Mouse (Mus musculus) cerebellum, adult 9-10 months (tissue): ENCODE results near the gene Szrd1.
A peak's percentile ranks its signal among the peaks of the same experiment; 100 is the strongest.

ENCODE experiments used
- DNase-seq: peaks from one replicate; pipeline ENCODE4 v3.0.0; 2022

The Szrd1 gene

DNA sequence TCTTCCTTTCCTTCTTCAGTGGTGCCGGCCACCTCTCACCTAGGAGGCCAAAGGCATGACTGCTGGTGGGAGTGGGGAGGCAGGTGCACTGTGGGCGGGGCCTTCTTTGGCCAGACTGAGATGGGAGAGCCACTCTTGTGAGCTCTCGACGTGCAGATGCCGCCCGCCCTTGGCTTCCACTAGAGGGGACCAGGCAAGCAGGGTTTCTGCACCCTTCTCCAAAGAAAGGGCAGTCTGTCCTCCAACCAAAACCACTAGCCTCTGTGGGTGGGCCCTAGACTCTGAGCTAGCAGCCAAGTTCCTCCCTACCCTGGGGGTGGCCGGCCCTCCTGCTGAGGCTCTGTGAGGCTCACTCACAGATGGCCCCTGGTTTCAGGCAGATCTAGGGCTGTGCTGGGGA is 25.7 kb downstream of the Szrd1 start:
- DNase-seq: no peak

- DNase-seq: no peak
These were observed 31.3 kb downstream of the Szrd1 start for GRCm38 (mm10) chr4:141108196-141108732.

DNA sequence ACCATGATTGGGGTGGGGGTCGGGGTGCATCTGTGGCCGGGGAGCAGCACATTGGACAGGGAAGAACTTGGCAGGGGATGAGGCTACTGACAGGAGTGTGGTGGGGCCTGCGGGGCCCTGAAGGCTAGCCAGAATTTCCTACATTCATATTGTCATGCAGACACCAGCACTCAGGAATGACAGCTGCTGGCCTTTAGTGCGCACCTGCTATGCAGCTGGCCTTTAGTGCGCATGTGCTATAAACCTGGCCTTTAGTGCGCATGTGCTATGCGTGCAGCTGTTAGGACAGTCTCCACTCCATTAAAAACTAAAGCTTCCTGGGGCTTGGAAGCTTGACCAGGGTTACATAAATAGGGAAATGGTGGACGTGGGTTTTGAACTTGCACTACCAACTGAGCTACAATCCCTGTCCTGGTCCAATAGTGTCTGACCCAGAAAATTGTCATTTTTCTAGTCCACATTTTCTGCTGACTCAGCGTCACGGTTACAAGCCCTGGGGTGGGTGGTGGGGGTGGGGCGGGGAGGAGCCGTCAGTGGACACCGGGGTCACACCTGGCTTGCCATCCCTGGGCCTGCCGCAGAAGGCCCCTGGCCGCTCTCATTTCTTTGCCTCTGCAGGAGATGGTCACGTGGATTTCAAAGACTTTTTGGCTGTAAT is 32.9 kb downstream of the Szrd1 start:
- no peak for DNase-seq

DNA sequence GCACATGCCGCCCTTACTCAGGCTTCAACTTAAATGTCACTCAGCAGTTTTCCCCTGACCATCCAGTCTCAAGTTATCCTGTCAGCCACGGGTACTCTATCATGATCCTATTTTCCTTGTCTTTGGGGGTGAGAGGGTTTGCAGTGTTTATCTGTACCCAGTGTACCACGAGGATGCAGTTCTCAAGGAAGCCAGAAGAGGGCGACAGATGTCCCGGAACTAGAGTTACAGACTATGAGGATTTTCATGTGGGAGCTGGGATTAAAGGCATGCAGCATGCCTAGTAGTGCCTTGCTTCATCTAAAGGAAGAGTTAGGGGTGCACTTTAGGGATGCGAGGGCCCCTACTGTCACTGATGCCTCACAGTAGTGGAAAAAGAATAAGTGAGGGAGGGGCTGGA is 37.7 kb downstream of the Szrd1 start:
- no peak for DNase-seq

GRCm38 (mm10) chr4:141101291-141101690 is 38.3 kb downstream of the Szrd1 start:
- no peak for DNase-seq

DNA sequence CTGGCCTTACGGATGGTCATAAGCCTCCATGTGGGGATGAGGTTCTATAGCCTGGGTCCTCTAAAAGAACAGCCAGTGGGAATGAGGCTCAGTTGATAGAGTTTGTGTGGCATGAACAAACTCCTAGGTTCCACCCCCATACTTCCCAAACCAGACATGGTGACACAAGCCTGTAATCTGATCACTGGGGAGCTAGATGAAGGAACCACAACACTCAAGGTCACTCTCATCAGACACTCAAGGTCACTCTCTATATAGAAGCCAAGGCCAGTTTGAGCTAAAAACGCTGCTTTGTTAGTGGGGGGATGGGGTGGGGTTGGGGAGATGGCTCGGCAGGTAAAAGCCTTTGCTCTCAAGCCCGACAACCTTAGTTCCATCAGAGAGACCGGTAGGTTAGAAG is 39.6 kb downstream of the Szrd1 start:
- DNase-seq: no peak

- no peak for DNase-seq
These were observed 40.6 kb downstream of the Szrd1 start for GRCm38 (mm10) chr4:141098935-141099334.

DNA sequence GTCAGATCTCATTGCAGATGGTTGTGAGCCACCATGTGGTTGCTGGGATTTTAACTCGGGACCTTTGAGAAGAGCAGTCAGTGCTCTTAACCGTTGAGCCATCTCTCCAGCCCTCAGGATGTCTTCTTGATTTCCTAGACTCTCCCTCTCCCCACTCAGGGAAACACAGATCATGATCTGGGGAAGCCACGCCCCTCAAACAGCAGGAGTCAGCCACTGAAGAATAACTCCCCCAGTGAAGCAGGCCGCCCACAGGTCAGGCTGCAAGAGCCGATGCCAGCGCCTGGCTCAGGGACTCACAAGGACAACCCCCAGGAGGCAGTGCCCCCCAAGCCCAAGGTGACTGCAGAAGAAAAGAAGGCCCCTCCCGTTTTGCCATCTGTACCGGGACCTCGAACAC is 42.9 kb downstream of the Szrd1 start:
- DNase-seq: no peak

- no peak for DNase-seq
These were observed 44.6 kb downstream of the Szrd1 start for GRCm38 (mm10) chr4:141095016-141095415.

DNA sequence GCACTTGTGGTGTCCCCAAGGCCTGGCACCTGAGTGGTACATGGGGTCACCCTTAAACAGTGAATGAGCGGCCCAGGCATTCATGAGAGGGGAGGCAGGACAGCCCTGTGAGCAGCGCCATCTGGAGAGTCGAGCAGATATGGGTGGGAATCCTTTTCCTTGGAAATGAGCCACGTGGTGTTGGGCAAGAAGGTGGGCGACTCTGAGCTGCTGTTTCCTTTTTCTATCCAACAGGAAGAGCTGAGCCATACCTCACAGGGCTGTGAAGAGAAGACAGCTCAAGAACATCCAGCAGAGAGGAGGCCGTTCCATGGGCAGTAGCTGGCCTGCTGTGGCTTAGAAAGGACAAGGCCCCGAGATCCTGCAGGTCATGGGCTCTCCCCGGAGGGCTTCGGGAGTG is 50.9 kb downstream of the Szrd1 start:
- no peak for DNase-seq

DNA sequence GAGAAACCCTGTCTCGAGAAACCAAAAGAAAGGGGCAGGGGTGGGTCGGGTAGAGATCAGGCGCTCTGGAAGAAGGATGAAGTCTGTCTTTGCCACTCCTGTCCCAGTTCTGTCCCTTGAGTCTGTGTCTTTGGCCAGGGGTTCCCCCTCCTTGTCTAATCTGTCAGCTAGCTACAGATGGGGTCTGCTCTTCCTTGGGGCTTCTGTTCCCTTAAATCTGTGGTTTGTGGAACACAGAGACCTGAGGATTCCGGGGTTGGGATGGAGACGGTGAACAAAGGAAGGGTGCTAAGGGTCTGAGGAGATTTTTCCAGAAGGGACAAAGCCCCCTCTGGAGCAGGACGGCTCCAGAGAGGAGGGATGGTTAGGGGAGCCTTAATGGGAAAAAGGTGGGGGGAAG is 51.5 kb downstream of the Szrd1 start, which contains the start of gene Spata21:
Spata21 (plus strand) TSS at position 301 of the 400 bp plus-strand sequence.
- DNase-seq: no peak

DNA sequence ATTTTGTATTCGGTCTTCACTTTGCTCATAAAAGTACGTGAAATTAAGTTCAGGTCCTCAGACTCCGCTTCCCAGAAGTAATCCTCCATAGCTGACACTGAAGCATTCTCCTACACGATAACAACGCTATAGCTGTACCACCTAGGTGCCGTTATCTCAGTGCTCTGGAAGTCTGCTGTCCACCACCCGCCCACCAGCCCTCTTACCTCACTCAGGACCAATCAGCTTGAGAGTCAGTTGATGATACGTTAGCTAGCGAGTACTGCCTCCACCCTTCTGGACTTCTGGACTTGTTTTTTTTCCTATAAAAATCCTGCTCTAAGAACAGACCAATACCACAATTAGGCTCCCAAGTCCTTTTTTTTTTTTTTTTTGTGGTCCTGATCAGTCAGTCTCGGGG is 52.7 kb downstream of the Szrd1 start:
- DNase-seq: no peak

DNA sequence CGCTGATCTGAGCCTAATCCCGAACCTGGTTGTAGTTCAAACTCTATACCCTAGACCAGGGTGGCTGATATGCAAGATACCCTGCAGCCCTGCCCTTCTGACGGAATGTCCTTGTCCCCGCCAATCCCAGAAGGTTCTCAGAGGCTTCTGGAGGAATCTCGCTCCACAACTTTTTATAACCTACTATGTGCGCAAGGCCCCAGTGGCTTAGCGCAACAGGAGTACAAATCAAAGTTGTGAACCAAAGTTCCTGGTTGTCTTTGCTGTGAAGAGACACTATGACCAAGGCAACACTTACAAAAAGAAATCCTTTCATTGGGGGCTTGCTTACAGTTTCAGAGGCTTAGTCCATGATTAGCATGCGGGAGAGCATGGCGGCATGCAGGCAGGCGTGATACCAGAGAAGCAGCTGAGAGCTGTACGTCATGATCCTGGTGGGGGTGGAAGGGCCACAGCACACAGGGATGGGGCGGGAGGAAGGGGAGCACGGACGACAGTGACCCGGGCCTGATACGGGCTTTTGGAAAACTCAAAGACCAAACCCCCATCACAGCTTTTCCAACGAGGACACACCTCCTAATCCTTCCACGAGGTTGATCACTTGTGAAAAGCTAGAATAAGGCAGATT is 61.0 kb downstream of the Szrd1 start:
- DNase-seq: peak; percentile 47

- peak; percentile 95 for DNase-seq
These were observed 61.7 kb downstream of the Szrd1 start, which contains the start of gene Necap2 for GRCm38 (mm10) chr4:141077681-141078509. Gene Necap2 (minus strand): TSS chr4:141078357.

- DNase-seq: peak; percentile 32
These were observed 62.6 kb downstream of the Szrd1 start for GRCm38 (mm10) chr4:141076761-141077506.

GRCm38 (mm10) chr4:141074109-141074508 is 65.5 kb downstream of the Szrd1 start:
- no peak for DNase-seq

- DNase-seq: peak; percentile 62
These were observed 65.9 kb downstream of the Szrd1 start for GRCm38 (mm10) chr4:141073661-141074060.

- DNase-seq: peak; percentile 22
These were observed 67.1 kb downstream of the Szrd1 start for GRCm38 (mm10) chr4:141072502-141072901.

DNA sequence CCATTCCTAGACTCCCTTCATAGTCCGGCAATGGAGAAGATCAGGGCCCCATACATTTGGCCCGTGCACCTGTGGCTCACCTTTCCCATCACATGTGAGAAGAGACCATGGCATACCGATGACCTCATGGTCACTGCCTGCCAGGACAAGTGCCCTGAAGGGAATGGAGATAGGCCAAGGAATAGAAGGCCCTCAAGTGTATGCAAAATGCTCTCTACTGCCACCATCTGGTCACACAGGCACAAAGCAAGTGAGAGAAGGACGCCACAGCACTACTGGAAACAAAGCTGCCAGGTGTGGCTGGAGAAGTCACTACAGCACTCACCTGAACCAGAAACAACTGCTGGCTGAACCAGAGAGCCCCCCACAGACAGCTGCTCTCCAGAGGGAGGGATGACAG is 69.8 kb downstream of the Szrd1 start:
- DNase-seq: peak; percentile 80

DNA sequence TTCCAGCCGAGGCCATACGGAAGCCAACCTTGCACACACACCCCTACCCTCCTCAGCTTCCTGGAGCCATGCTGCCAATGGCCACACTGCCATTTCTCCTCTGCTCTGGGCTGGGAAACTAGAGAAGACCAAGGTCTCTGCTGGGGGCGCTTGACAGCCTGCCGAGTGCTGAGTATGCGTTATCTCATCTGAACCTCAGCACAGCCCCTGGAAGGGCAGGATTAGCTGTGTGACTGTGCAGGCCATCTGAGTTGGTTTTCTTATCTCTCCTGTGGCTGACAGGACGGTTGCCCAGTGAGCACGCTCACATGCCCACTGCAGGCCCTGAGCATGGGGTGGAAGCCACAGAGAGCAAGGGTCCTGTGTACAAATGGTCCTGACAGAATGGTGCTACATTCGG is 70.9 kb downstream of the Szrd1 start:
- peak; percentile 31 for DNase-seq

- DNase-seq: peak; percentile 63
These were observed 72.0 kb downstream of the Szrd1 start for GRCm38 (mm10) chr4:141067516-141068046.
